Mouse (Mus musculus) embryonic stem cell, embryonic (primary cell): Measurements from ENCODE around the gene Grk6.

Source experiments
- CTCF ChIA-PET, 4 experiments: fragments of 300-600 bp in 2 of 4; fragments of 350-600 bp in 2 of 4; sonication (Branson Sonifier 250); formaldehyde crosslinking; loops; one replicate each; lab custom pipeline; 2022; ENCODE audit warnings: inconsistent platforms in 2 of 4; lab: Charles Lee
- POLR2A ChIA-PET, 4 experiments: fragments of 300-600 bp in 2 of 4; fragments of 350-600 bp in 2 of 4; sonication (Branson Sonifier 250); formaldehyde crosslinking; loops; one replicate each; lab custom pipeline; 2022; ENCODE audit warnings: antibody characterized with exemption in 4 of 4, inconsistent platforms in 1 of 4; lab: Charles Lee

Gene Grk6

GRCm38 (mm10) chr13:55483071-55483470 is 38.2 kb downstream of the Grk6 start:
- ChIA-PET CTCF (interaction anchor here in 3 of 4 experiments (0.5 to 1.6 kb wide), 7 partner anchors 10 to 684 kb away, joined by 3 to 11 read pairs (median 4); no protein-coding TSS in a partner anchor), POLR2A (interaction anchor here in 2 of 4 experiments (0.7 to 1.5 kb wide), 6 partner anchors 38 to 727 kb away, joined by 3 to 4 read pairs (median 4); no protein-coding TSS in a partner anchor)

GRCm38 (mm10) chr13:55483593-55483992 is 38.7 kb downstream of the Grk6 start:
- POLR2A ChIA-PET: interaction anchor here in 2 of 4 experiments (0.7 to 1.5 kb wide), 6 partner anchors 38 to 726 kb away, joined by 3 to 4 read pairs (median 4); no protein-coding TSS in a partner anchor
- CTCF ChIA-PET: interaction anchor here (0.5 to 1.3 kb wide), 7 partner anchors 11 to 683 kb away, joined by 3 to 11 read pairs (median 4); partner anchors contain the start of gene Ddx41 (in 1 of the 4)

GRCm38 (mm10) chr13:55484520-55485088 is 39.7 kb downstream of the Grk6 start:
- POLR2A ChIA-PET: no interaction called here
- CTCF ChIA-PET: interaction anchor here in 1 of 4 experiments (0.5 to 1.3 kb wide), 2 partner anchors 53 to 242 kb away, joined by 3 to 4 read pairs; partner anchors contain the start of gene Ddx41

- POLR2A ChIA-PET: interaction anchor here in 2 of 4 experiments (0.8 to 1.0 kb wide), 3 partner anchors 36 to 158 kb away, joined by 3 read pairs; no protein-coding TSS in a partner anchor
These were observed 41.3 kb downstream of the Grk6 start for GRCm38 (mm10) chr13:55486029-55486794.

GRCm38 (mm10) chr13:55486916-55487577 is 42.2 kb downstream of the Grk6 start:
- ChIA-PET POLR2A (interaction anchor here in 2 of 4 experiments (0.8 to 1.5 kb wide), 4 partner anchors 22 to 159 kb away, joined by 3 to 5 read pairs (median 3); no protein-coding TSS in a partner anchor), CTCF (interaction anchor here in 2 of 4 experiments (0.5 to 1.4 kb wide), 3 partner anchors 24 to 69 kb away, joined by 3 to 4 read pairs (median 3); no protein-coding TSS in a partner anchor)

More at GRCm38 (mm10) chr13:55486029-55486794, 41.3 kb downstream of the Grk6 start:
- CTCF ChIA-PET: interaction anchor here in 1 of 4 experiments (1.0 to 1.3 kb wide), 2 partner anchors 15 to 69 kb away, joined by 3 read pairs; no protein-coding TSS in a partner anchor

- CTCF ChIA-PET: interaction anchor here in 2 of 4 experiments (1.3 to 2.6 kb wide), 4 partner anchors 15 to 70 kb away, joined by 3 to 9 read pairs (median 3); no protein-coding TSS in a partner anchor
- POLR2A ChIA-PET: interaction anchor here in 3 of 4 experiments (0.6 to 3.2 kb wide), 8 partner anchors 9 to 82 kb away, joined by 3 to 15 read pairs (median 4); partner anchors contain the start of gene Ddx41 (in 1 of the 3)
These were observed 43.0 kb downstream of the Grk6 start, which contains the start of gene Dbn1 for GRCm38 (mm10) chr13:55487578-55488498. TSS of gene Dbn1 (minus strand) at chr13:55488111.

- POLR2A ChIA-PET: interaction anchor here in 3 of 4 experiments (0.6 to 1.7 kb wide), 6 partner anchors 20 to 84 kb away, joined by 3 to 6 read pairs (median 3); partner anchors contain the start of gene Grk6 (in 2 of the 3)
- CTCF ChIA-PET: interaction anchor here in 2 of 4 experiments (0.7 to 1.1 kb wide), 2 partner anchors 73 to 76 kb away, joined by 3 to 4 read pairs; no protein-coding TSS in a partner anchor
These were observed 49.4 kb downstream of the Grk6 start for GRCm38 (mm10) chr13:55494257-55494656.

GRCm38 (mm10) chr13:55494883-55495621 is 50.2 kb downstream of the Grk6 start:
- ChIA-PET POLR2A (interaction anchor here in 2 of 4 experiments (0.6 to 1.7 kb wide), 9 partner anchors 20 to 734 kb away, joined by 3 to 6 read pairs (median 3); partner anchors contain the start of gene Grk6 (in 2 of the 2)), CTCF (interaction anchor here in 1 of 4 experiments (0.6 to 0.7 kb wide), 2 partner anchors 51 to 354 kb away, joined by 4 to 5 read pairs; no protein-coding TSS in a partner anchor)

GRCm38 (mm10) chr13:55495702-55496101 is 50.8 kb downstream of the Grk6 start:
- ChIA-PET CTCF (interaction anchor here in 3 of 4 experiments (0.6 to 0.7 kb wide), 4 partner anchors 27 to 354 kb away, joined by 3 to 5 read pairs (median 4); no protein-coding TSS in a partner anchor), POLR2A (interaction anchor here in 3 of 4 experiments (0.6 to 1.7 kb wide), 8 partner anchors 19 to 1037 kb away, joined by 3 to 6 read pairs (median 3); no protein-coding TSS in a partner anchor)

- ChIA-PET CTCF (interaction anchor here in 1 of 4 experiments (0.6 to 0.7 kb wide), 2 partner anchors 64 to 75 kb away, joined by 3 to 6 read pairs; no protein-coding TSS in a partner anchor), POLR2A (interaction anchor here in 1 of 4 experiments (1.0 to 1.1 kb wide), 2 partner anchors 14 to 16 kb away, joined by 4 to 5 read pairs; no protein-coding TSS in a partner anchor)
These were observed 51.8 kb downstream of the Grk6 start for GRCm38 (mm10) chr13:55496661-55497060.

- CTCF ChIA-PET: no interaction called here
- POLR2A ChIA-PET: interaction anchor here in 3 of 4 experiments (0.6 to 3.0 kb wide), 4 partner anchors 10 to 54 kb away, joined by 3 to 15 read pairs (median 6); partner anchors contain the start of genes Dbn1 (in 1 of the 3) and Grk6 (in 1 of the 3)
These were observed 54.0 kb downstream of the Grk6 start for GRCm38 (mm10) chr13:55498906-55499305.

- CTCF ChIA-PET: interaction anchor here in 1 of 4 experiments (0.6 kb wide), 1 partner anchor 134 kb away, joined by 3 read pairs; the partner anchor contains the start of gene Ddx46
- POLR2A ChIA-PET: interaction anchor here in 2 of 4 experiments (0.6 to 1.7 kb wide), 4 partner anchors 8 to 14 kb away, joined by 3 to 6 read pairs (median 3); no protein-coding TSS in a partner anchor
These were observed 55.7 kb downstream of the Grk6 start for GRCm38 (mm10) chr13:55500575-55500974.

- ChIA-PET POLR2A (interaction anchor here in 2 of 4 experiments (0.6 to 2.0 kb wide), 4 partner anchors 9 to 363 kb away, joined by 3 to 10 read pairs (median 5); no protein-coding TSS in a partner anchor), CTCF (interaction anchor here in 1 of 4 experiments (1.0 kb wide), 1 partner anchor 110 kb away, joined by 3 read pairs; no protein-coding TSS in a partner anchor)
These were observed 57.5 kb downstream of the Grk6 start for GRCm38 (mm10) chr13:55502405-55502804.

- ChIA-PET POLR2A (interaction anchor here in 1 of 4 experiments (0.6 to 0.9 kb wide), 3 partner anchors 8 to 267 kb away, joined by 3 read pairs; no protein-coding TSS in a partner anchor), CTCF (interaction anchor here in 1 of 4 experiments (1.4 kb wide), 1 partner anchor 32 kb away, joined by 3 read pairs; the partner anchor contains the start of gene Ddx41)
These were observed 59.5 kb downstream of the Grk6 start for GRCm38 (mm10) chr13:55504390-55504789.

- CTCF ChIA-PET: interaction anchor here in 2 of 4 experiments (0.6 to 2.5 kb wide), 3 partner anchors 11 to 616 kb away, joined by 3 to 15 read pairs (median 3); no protein-coding TSS in a partner anchor
- POLR2A ChIA-PET: no interaction called here
These were observed 60.9 kb downstream of the Grk6 start for GRCm38 (mm10) chr13:55505810-55506209.
